Mouse (Mus musculus) MEL (cell line): ENCODE measurements at regions not wholly inside any gene's neighbourhood (a gene's known extent, or its start where the extent isn't known, plus 50 kb on each side); places are given as distances from the start of the nearest gene placed in this dataset.

Experiments used
- DNase-seq: peaks from one replicate; pipeline ENCODE4 v3.0.0; 2011; ENCODE audit warnings: low read depth, low spot score
- H3K27ac ChIP-seq: 2 replicates; pipeline ENCODE4 v1.5.1; 2012; ENCODE audit warnings: low read depth, mild to moderate bottlenecking, control low read depth, low read length, moderate library complexity; ENCODE audit not compliant: control insufficient read depth
- H3K27me3 ChIP-seq, 2 experiments: fragments of 150-350 bp in 1 of 2; sonication (generic) in 1 of 2; 2 replicates each; pipeline ENCODE4 v1.6.1; 2012; ENCODE audit warnings: low read length in 2 of 2, mild to moderate bottlenecking in 2 of 2, improper control_type of control experiment in 1 of 2, moderate library complexity in 1 of 2; ENCODE audit not compliant: insufficient read depth in 2 of 2, control insufficient read depth in 1 of 2
- H3K36me3 ChIP-seq, 2 experiments: 2 replicates each; pipeline ENCODE4 v1.6.1; 2012 to 2014; ENCODE audit warnings: low read length in 2 of 2, improper control_type of control experiment in 1 of 2, inconsistent platforms in 1 of 2, mild to moderate bottlenecking in 1 of 2; ENCODE audit not compliant: insufficient read depth in 2 of 2, control insufficient read depth in 1 of 2
- H3K4me1 ChIP-seq, 2 experiments: fragments of 150-350 bp in 1 of 2; sonication (generic) in 1 of 2; 2 replicates each; pipeline ENCODE4 v1.6.1; 2012; ENCODE audit warnings: low read length in 2 of 2, improper control_type of control experiment in 1 of 2, mild to moderate bottlenecking in 1 of 2; ENCODE audit not compliant: insufficient read depth in 2 of 2, control insufficient read depth in 1 of 2
- H3K4me3 ChIP-seq, 2 experiments: fragments of 150-350 bp in 1 of 2; sonication (generic) in 1 of 2; 2 replicates each; pipeline ENCODE4 v1.5.1; 2012; ENCODE audit warnings: low read depth in 2 of 2, low read length in 2 of 2, mild to moderate bottlenecking in 2 of 2, moderate library complexity in 2 of 2, control low read depth in 1 of 2, improper control_type of control experiment in 1 of 2; ENCODE audit not compliant: control insufficient read depth in 1 of 2, insufficient read depth in 1 of 2
- H3K79me2 ChIP-seq: 2 replicates; pipeline ENCODE4 v1.6.1; 2012; ENCODE audit warnings: mild to moderate bottlenecking, low read length, moderate library complexity; ENCODE audit not compliant: control insufficient read depth, poor library complexity, insufficient read depth
- H3K9ac ChIP-seq: 2 replicates; pipeline ENCODE4 v1.6.1; 2012; ENCODE audit warnings: low read depth, mild to moderate bottlenecking, control low read depth, low read length, moderate library complexity; ENCODE audit not compliant: control insufficient read depth, poor library complexity, severe bottlenecking
- H3K9me3 ChIP-seq: fragments of 150-350 bp; sonication (generic); replicated peaks from 2 replicates; pipeline ENCODE4 v1.6.1; 2012; ENCODE audit warnings: mild to moderate bottlenecking, low read length, improper control_type of control experiment, moderate library complexity; ENCODE audit not compliant: insufficient read depth
- BHLHE40 ChIP-seq: IDR thresholded peaks from 2 replicates; pipeline ENCODE4 v1.6.1; 2012; ENCODE audit warnings: low read depth, mild to moderate bottlenecking, inconsistent platforms, low read length, improper control_type of control experiment, borderline replicate concordance
- CHD1 ChIP-seq: IDR thresholded peaks from 2 replicates; pipeline ENCODE4 v1.6.1; 2012; ENCODE audit warnings: low read depth, mild to moderate bottlenecking, inconsistent platforms, low read length, improper control_type of control experiment
- CHD2 ChIP-seq: IDR thresholded peaks from 2 replicates; pipeline ENCODE4 v1.6.1; 2011; ENCODE audit warnings: low read length, improper control_type of control experiment
- CTCF ChIP-seq, 3 experiments: IDR thresholded peaks in 2 of 3; conservative IDR thresholded peaks in 1 of 3; 2 replicates each; pipeline ENCODE4 v1.5.1; 2011 to 2012; ENCODE audit warnings: low read length in 3 of 3, low read depth in 2 of 3, mild to moderate bottlenecking in 2 of 3, improper control_type of control experiment in 1 of 3, inconsistent platforms in 1 of 3, mixed read lengths in 1 of 3, moderate library complexity in 1 of 3; ENCODE audit not compliant: control insufficient read depth in 1 of 3, insufficient read depth in 1 of 3, poor library complexity in 1 of 3, severe bottlenecking in 1 of 3
- ELF1 ChIP-seq: IDR thresholded peaks from 2 replicates; pipeline ENCODE4 v1.6.1; 2014; ENCODE audit warnings: low read depth, mild to moderate bottlenecking, inconsistent platforms, low read length, improper control_type of control experiment, moderate library complexity
- EP300 ChIP-seq, 2 experiments: IDR thresholded peaks; 2 replicates each; pipeline ENCODE4 v1.6.1; 2011; ENCODE audit warnings: improper control_type of control experiment in 2 of 2, low read length in 2 of 2, low read depth in 1 of 2, mild to moderate bottlenecking in 1 of 2
- ETS1 ChIP-seq: IDR thresholded peaks from 2 replicates; pipeline ENCODE4 v1.6.1; 2012; ENCODE audit warnings: low read depth, mild to moderate bottlenecking, inconsistent platforms, low read length, improper control_type of control experiment, moderate library complexity
- GABPA ChIP-seq: IDR thresholded peaks from 2 replicates; pipeline ENCODE4 v1.6.1; 2012; ENCODE audit warnings: low read depth, mild to moderate bottlenecking, inconsistent platforms, low read length, improper control_type of control experiment, moderate library complexity
- GATA1 ChIP-seq: IDR thresholded peaks from 2 replicates; pipeline ENCODE4 v1.6.1; 2011; ENCODE audit warnings: low read depth, low read length, improper control_type of control experiment
- HCFC1 ChIP-seq: IDR thresholded peaks from 2 replicates; pipeline ENCODE4 v1.6.1; 2012; ENCODE audit warnings: low read depth, mild to moderate bottlenecking, inconsistent platforms, low read length, improper control_type of control experiment, moderate library complexity
- JUND ChIP-seq: IDR thresholded peaks from 2 replicates; pipeline ENCODE4 v1.6.1; 2011; ENCODE audit warnings: low read depth, mild to moderate bottlenecking, improper control_type of control experiment, low read length
- MAFK ChIP-seq: IDR thresholded peaks from 2 replicates; pipeline ENCODE4 v1.6.1; 2011; ENCODE audit warnings: low read depth, mild to moderate bottlenecking, low read length, improper control_type of control experiment, borderline replicate concordance
- MAX ChIP-seq: IDR thresholded peaks from 2 replicates; pipeline ENCODE4 v1.6.1; 2011; ENCODE audit warnings: low read length, improper control_type of control experiment
- MAZ ChIP-seq: IDR thresholded peaks from 2 replicates; pipeline ENCODE4 v1.6.1; 2012; ENCODE audit warnings: low read depth, mild to moderate bottlenecking, inconsistent platforms, low read length, improper control_type of control experiment
- MEF2A ChIP-seq: IDR thresholded peaks from 2 replicates; pipeline ENCODE4 v1.6.1; 2014; ENCODE audit warnings: low read depth, mild to moderate bottlenecking, inconsistent platforms, low read length, improper control_type of control experiment; ENCODE audit not compliant: poor library complexity, insufficient replicate concordance, severe bottlenecking; ENCODE audit errors: extremely low read depth
- MXI1 ChIP-seq: IDR thresholded peaks from 2 replicates; pipeline ENCODE4 v1.6.1; 2011; ENCODE audit warnings: mild to moderate bottlenecking, low read depth, low read length, improper control_type of control experiment
- MYB ChIP-seq: IDR thresholded peaks from 2 replicates; pipeline ENCODE4 v1.6.1; 2011; ENCODE audit warnings: mild to moderate bottlenecking, low read depth, low read length, improper control_type of control experiment
- NELFE ChIP-seq: IDR thresholded peaks from 2 replicates; pipeline ENCODE4 v1.6.1; 2011; ENCODE audit warnings: low read depth, low read length, improper control_type of control experiment
- NRF1 ChIP-seq: IDR thresholded peaks from 2 replicates; pipeline ENCODE4 v1.6.1; 2014; ENCODE audit warnings: low read depth, mild to moderate bottlenecking, inconsistent platforms, low read length, improper control_type of control experiment, moderate library complexity; ENCODE audit not compliant: poor library complexity, insufficient read depth, severe bottlenecking
- POLR2A ChIP-seq, 2 experiments: IDR thresholded peaks; 2 replicates each; pipeline ENCODE4 v1.6.1; 2011 to 2012; ENCODE audit warnings: low read length in 2 of 2, mild to moderate bottlenecking in 2 of 2, control low read depth in 1 of 2, improper control_type of control experiment in 1 of 2, low read depth in 1 of 2, moderate library complexity in 1 of 2; ENCODE audit not compliant: control insufficient read depth in 1 of 2, insufficient read depth in 1 of 2, poor library complexity in 1 of 2
- POLR2AphosphoS2 ChIP-seq: IDR thresholded peaks from 2 replicates; pipeline ENCODE4 v1.6.1; 2011; ENCODE audit warnings: low read length, improper control_type of control experiment
- POLR2AphosphoS5 ChIP-seq: IDR thresholded peaks from 2 replicates; pipeline ENCODE4 v1.6.1; 2012; ENCODE audit warnings: low read depth, borderline replicate concordance, mild to moderate bottlenecking, inconsistent platforms, low read length, moderate library complexity, mixed read lengths
- RAD21 ChIP-seq: IDR thresholded peaks from 2 replicates; pipeline ENCODE4 v1.6.1; 2011; ENCODE audit warnings: mild to moderate bottlenecking, low read depth, low read length, improper control_type of control experiment
- RCOR1 ChIP-seq: IDR thresholded peaks from 2 replicates; pipeline ENCODE4 v1.6.1; 2012; ENCODE audit warnings: low read depth, mild to moderate bottlenecking, inconsistent platforms, low read length, improper control_type of control experiment
- SIN3A ChIP-seq: IDR thresholded peaks from 2 replicates; pipeline ENCODE4 v1.6.1; 2012; ENCODE audit warnings: low read length, improper control_type of control experiment, inconsistent platforms
- SMC3 ChIP-seq: IDR thresholded peaks from 2 replicates; pipeline ENCODE4 v1.6.1; 2011; ENCODE audit warnings: low read depth, low read length, improper control_type of control experiment
- TAL1 ChIP-seq: IDR thresholded peaks from 2 replicates; pipeline ENCODE4 v1.6.1; 2012; ENCODE audit warnings: mild to moderate bottlenecking, inconsistent platforms, low read length, moderate library complexity, mixed read lengths
- TBP ChIP-seq: IDR thresholded peaks from 2 replicates; pipeline ENCODE4 v1.8.0; 2011; ENCODE audit warnings: low read depth, low read length, improper control_type of control experiment
- TCF12 ChIP-seq: IDR thresholded peaks from 2 replicates; pipeline ENCODE4 v1.6.1; 2014; ENCODE audit warnings: low read depth, mild to moderate bottlenecking, inconsistent platforms, low read length, improper control_type of control experiment, moderate library complexity
- USF2 ChIP-seq, 2 experiments: IDR thresholded peaks; 2 replicates each; pipeline ENCODE4 v1.6.1; 2011 to 2012; ENCODE audit warnings: improper control_type of control experiment in 2 of 2, low read length in 2 of 2, borderline replicate concordance in 1 of 2, inconsistent platforms in 1 of 2, low read depth in 1 of 2, mild to moderate bottlenecking in 1 of 2; ENCODE audit not compliant: insufficient read depth in 1 of 2
- ZMIZ1 ChIP-seq: IDR thresholded peaks from 2 replicates; pipeline ENCODE4 v1.6.1; 2012; ENCODE audit warnings: low read depth, mild to moderate bottlenecking, inconsistent platforms, low read length, improper control_type of control experiment, moderate library complexity

GRCm38 (mm10) chr11:63562696-63563095, 359.4 kb downstream of the Hs3st3b1 start:
- no peak for DNase-seq
- Histone ChIP-seq H3K9ac (no peak overlapping the region), H3K27me3 (no peaks in the 10 kb centered on the region), H3K79me2 (no peaks in the 10 kb centered on the region), H3K4me3 (no peak overlapping the region), H3K9me3 (no peaks in the 10 kb centered on the region), H3K4me1 (no peaks in the 10 kb centered on the region), H3K36me3 (no peaks in the 10 kb centered on the region), H3K27ac (no peak overlapping the region)
- no peak for TF ChIP-seq JUND
- TF ChIP-seq POLR2A (IDR thresholded peaks at IDR 0.05; ENCODE audit: control insufficient read depth in 1 of 2, insufficient read depth in 1 of 2, low read depth in 1 of 2, low read length in 2 of 2, poor library complexity in 1 of 2), result no peak
- TF ChIP-seq POLR2AphosphoS5, result no peak
- no peak for TF ChIP-seq CHD2
- TF ChIP-seq ELF1, result no peak
- no peak for TF ChIP-seq TAL1
- no peak for TF ChIP-seq POLR2AphosphoS2
- no peak for TF ChIP-seq MYB
- TF ChIP-seq USF2 (IDR thresholded peaks at IDR 0.05; ENCODE audit: borderline replicate concordance in 1 of 2, insufficient read depth in 1 of 2, low read depth in 1 of 2, low read length in 2 of 2), result no peak
- TF ChIP-seq CHD1, result no peak
- no peak for TF ChIP-seq EP300 (IDR thresholded peaks at IDR 0.05; ENCODE audit: low read depth in 1 of 2, low read length in 2 of 2)
- no peak for TF ChIP-seq GABPA
- no peak for TF ChIP-seq MXI1
- TF ChIP-seq NELFE, result no peak
- TF ChIP-seq SIN3A, result no peak
- no peak for TF ChIP-seq RAD21
- no peak for TF ChIP-seq NRF1
- no peak for TF ChIP-seq SMC3
- no peak for TF ChIP-seq RCOR1
- TF ChIP-seq TCF12, result no peak

DNA sequence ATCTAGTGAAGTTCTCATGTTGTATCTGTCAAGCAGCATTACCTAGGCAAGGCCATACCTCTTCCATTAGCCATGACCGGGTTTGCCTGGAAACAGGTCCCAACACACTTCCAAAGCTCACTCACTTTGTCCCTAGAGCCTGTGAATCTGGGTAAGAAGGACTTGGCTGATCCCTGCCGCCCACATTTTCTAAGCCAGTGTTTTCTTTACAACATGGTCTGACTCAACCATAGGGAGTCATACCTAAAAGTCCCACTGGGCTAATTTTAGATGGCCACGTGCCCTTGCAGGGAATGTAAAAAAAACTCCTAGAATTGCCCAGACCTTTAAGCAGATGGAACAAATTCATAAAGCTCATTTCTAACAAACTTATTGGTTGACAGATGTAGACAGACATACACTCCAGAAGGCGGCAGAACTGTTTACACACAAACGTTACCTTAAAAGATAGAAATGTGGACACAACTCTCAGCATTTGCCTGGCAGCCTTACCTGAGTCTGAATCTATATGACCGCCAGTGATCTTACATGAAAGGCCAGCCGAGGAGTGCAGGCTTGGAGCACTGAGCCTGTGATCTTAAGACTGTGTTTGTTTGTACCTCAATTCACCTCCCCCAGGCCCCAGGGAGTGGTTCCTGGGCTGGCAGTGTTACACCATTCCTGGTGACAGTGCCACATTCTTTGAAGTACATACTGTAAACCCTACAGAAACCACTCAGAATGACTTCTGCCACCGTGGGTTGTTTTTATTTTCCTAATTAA, 356.4 kb downstream of the Hs3st3b1 start:
- no peaks in the 10 kb centered on the region for H3K9me3 ChIP-seq
- H3K36me3 ChIP-seq, result no peaks in the 10 kb centered on the region
- H3K9ac ChIP-seq, result no peak overlapping the region
- no peak for DNase-seq
- no peak overlapping the region for H3K27ac ChIP-seq
- no peaks in the 10 kb centered on the region for H3K79me2 ChIP-seq
- no peaks in the 10 kb centered on the region for H3K27me3 ChIP-seq
- TF ChIP-seq RCOR1 (no peak), CTCF (IDR thresholded peaks at IDR 0.05 in 2 of 3, conservative IDR thresholded peaks at IDR 0.05 in 1 of 3; ENCODE audit: control insufficient read depth in 1 of 3, insufficient read depth in 1 of 3, low read depth in 2 of 3, low read length in 3 of 3, poor library complexity in 1 of 3, severe bottlenecking in 1 of 3) (no peak), TCF12 (no peak), ZMIZ1 (no peak), JUND (no peak), MAFK (no peak), ETS1 (no peak), MEF2A (no peak), HCFC1 (no peak), TAL1 (no peak), MAZ (no peak), MAX (no peak), GATA1 (no peak), POLR2AphosphoS2 (no peak), TBP (no peak), CHD1 (no peak), BHLHE40 (no peak), NRF1 (no peak), ELF1 (no peak)
- no peaks in the 10 kb centered on the region for H3K4me1 ChIP-seq
- H3K4me3 ChIP-seq, result no peak overlapping the region
